Mouse (Mus musculus): ENCODE results near the gene Zranb3.

The Zranb3 gene

DNA sequence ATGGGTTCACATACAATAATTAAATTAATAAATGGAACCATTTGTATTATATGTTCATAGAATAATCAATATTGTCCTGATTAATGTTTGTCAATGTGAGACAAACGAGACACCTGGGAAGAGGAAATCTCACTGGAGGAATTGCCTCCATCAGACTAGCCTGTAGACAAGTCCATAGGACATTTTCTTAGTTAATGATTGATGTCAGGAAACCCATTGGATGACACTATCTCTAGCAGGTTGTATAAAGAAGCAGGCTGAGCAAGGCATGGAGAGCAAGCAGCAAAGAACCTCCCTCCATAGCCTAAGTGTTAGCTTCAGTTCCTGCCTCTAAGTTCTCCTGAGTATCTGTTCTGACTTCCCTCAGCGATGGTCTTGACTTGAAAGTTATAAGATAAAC lies 169.4 kb downstream of the Zranb3 start:
- no peak for DNase-seq

DNA sequence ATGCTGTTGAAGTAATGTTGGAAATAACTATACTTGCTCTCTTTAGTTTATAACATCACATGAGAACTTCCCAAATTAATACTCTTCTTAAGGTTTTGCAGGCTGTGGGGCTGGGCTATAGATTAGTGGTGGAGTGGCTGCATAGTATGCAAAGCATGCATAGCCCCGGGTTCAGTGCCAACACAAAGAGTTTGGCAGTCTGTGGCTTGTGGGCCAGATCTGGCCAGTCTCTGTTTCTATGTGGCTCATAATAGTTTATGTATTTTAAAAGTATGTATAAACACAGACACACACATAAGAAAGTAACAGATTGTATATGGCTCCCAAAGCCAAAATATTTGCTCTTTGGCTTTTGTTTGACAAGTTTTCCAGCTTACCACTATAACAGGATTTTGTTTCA lies 187.0 kb downstream of the Zranb3 start:
- no peak for DNase-seq

DNA sequence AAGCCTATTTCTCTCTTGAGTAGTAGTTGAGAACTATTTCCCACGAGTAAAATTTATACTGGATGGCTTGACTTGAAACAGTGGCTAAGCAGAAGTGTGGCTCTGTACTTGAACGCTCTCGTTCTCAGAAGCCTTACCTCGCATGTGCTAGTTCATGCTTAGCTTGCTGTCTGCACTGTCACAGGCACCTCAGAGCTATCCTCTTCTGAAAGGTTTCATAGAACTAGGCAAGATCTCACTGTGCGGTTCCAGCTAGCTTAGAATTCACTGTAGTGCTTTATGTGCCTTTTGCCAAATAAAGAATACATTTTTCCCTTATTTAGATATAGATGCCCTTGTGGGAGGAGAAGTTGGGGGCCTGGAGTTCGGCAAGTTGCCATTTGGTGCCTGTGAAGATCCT lies 187.5 kb downstream of the Zranb3 start:
- no peak for DNase-seq

DNA sequence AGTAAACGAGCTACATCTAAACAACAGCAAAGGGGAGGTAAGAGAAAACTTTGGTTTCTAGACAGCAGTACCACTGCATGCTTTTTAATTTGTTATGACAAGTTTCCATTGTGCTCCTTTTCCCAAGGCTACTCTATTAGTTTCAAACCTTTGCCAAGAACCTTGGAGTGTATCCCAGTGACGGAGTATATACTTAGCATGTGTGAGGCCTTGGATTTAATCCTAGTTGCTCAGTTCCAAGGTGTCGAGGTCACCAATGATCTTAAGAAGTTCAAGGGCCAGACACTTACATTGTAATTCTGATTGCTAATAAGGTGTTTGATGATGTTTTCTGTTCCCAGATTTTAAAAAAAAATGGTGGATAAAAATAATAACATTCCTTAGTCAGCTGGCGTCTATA lies 189.7 kb downstream of the Zranb3 start:
- no peak for DNase-seq

DNA sequence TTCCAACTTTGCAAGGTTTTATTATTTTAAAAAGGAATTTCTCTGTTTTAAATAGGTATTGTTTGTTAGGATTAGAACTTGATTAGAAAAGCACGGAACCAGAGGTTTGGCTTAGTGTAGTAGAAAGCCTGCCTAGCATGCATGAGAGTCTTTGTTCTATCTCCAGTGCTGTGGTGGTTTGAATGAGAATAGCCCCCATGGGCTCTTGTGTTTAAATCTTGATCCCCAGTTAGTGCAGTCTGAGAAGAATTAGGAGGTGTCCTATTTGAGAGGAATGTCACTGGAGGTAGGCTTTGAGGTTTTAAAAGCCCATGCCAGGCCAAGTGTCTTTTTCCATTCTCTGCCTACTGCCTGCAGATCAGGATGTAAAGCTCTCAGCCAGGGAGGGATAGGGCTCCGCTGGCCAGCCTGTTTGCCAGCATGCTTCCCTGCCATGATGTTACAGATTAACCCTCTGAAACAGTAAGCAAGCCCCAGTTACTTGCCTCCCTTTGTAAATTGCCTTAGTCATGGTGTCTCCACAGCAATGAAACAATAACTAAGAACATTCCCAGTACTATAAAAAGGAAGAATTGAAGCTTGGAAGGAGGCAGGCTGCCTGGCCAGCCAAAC lies 198.0 kb downstream of the Zranb3 start:
- no peak for DNase-seq

Data from layer of hippocampus, adult 9-11 months (tissue).